Mouse (Mus musculus) kidney, embryonic 16.5 days (tissue): ENCODE measurements around the gene Gm21725. TPM values are rescaled to one million over a fixed set of nuclear protein-coding genes. Genes with fewer than 3 reads are reported as not detected.
"Not testable (repeated sequence)": the region's sequence is repeated elsewhere in the genome, so short reads cannot be mapped to it uniquely, and the experiment has no call there.

ENCODE experiments used
- ATAC-seq: fragments of 200-750 bp; cut with Nextera tagmentation; 2 replicates; pipeline ENCODE4 v1.8.0; 2017; ENCODE audit warnings: moderate TSS enrichment; ENCODE audit not compliant: low FRiP score, low TSS enrichment
- H3K27ac ChIP-seq: fragments of 300-500 bp; sonication (generic); 2 replicates; pipeline ENCODE4 v1.5.1; 2014; ENCODE audit warnings: low read length
- H3K27me3 ChIP-seq: fragments of 300-500 bp; sonication (generic); 2 replicates; pipeline ENCODE4 v1.6.1; 2014; ENCODE audit warnings: low read length, control low read depth, mixed read lengths; ENCODE audit not compliant: insufficient read depth
- H3K36me3 ChIP-seq: fragments of 300-500 bp; sonication (generic); 2 replicates; pipeline ENCODE4 v1.6.1; 2014; ENCODE audit warnings: low read length, control low read depth, mixed read lengths; ENCODE audit not compliant: insufficient read depth
- H3K4me1 ChIP-seq: fragments of 300-500 bp; sonication (generic); 2 replicates; pipeline ENCODE4 v1.6.1; 2014; ENCODE audit warnings: low read length, control low read depth, mixed read lengths; ENCODE audit not compliant: insufficient read depth
- H3K4me2 ChIP-seq: fragments of 300-500 bp; sonication (generic); replicated peaks from 2 replicates; pipeline ENCODE4 v1.6.1; 2014; ENCODE audit warnings: low read depth, low read length
- H3K4me3 ChIP-seq: fragments of 300-500 bp; sonication (generic); 2 replicates; pipeline ENCODE4 v1.5.1; 2014; ENCODE audit warnings: mild to moderate bottlenecking, low read length
- H3K9ac ChIP-seq: fragments of 300-500 bp; sonication (generic); replicated peaks from 2 replicates; pipeline ENCODE4 v1.6.1; 2014; ENCODE audit warnings: low read length
- H3K9me3 ChIP-seq: fragments of 300-500 bp; sonication (generic); 2 replicates; pipeline ENCODE4 v1.6.1; 2016; ENCODE audit warnings: low read length, control low read depth
- WGBS: fragments of 180-500 bp; shearing (Covaris S2); extraction: QIAGEN DNeasy Blood & Tissue Kit; methylation state at CpG from one replicate; pipeline ENCODE4 v1.1.7; 2014; 5-methylcytosine and 5-hydroxymethylcytosine counted together
- polyA plus RNA-seq: library from polyadenylated mRNA; unstranded; fragments of >200 nt; fragmentation: Nextera tagmentation; extraction: Ambion mirVana; gene quantifications from 2 replicates; pipeline ENCODE4 v1.2.1, GENCODE M21; 2015

Gene Gm21725
- not detected in 2 replicates for polyA plus RNA-seq

DNA sequence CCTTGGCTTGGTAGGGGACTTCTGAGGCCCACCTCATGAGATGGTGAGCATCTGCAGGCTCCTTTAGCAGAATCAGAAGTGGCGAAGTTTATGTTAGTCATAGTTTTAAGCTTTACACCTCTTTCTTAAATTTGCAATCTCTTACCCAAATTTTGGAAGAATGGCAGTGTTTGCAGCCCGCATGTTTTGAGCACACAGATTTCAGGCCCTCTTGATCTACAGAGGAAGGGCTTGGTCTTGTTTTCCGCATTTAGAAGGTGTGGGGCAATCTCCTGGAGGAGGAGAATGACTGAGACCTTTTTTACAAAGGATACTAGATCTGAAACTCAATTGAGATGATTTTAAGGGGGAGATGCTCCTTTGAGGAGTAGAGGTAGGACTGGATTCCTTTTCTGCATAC lies at the start of gene Gm21725:
Gene Gm21725, minus strand, starts transcription at position 101 of the 400 bp plus-strand sequence.
- H3K9ac ChIP-seq, ATAC-seq, H3K36me3 ChIP-seq, H3K27ac ChIP-seq, H3K9me3 ChIP-seq, H3K27me3 ChIP-seq, H3K4me2 ChIP-seq, H3K4me1 ChIP-seq, H3K4me3 ChIP-seq: not testable (repeated sequence)
- WGBS = no CpG with 5 or more reads among the region's 3 CpGs

Other genes with a start within 250 kb of the Gm21725 start
- gene Gm21891, start 215.6 kb downstream of the Gm21725 start, polyA plus RNA-seq = not detected in 2 replicates
- not detected in 2 replicates for gene Gm21425, start 187.1 kb downstream of the Gm21725 start, polyA plus RNA-seq
- gene Gm21828, start 125.1 kb downstream of the Gm21725 start, polyA plus RNA-seq = not detected in 2 replicates
- not detected in 2 replicates for gene Gm21440, start 96.7 kb downstream of the Gm21725 start, polyA plus RNA-seq
- gene Gm21454, start 96.6 kb downstream of the Gm21725 start, polyA plus RNA-seq = not detected in 2 replicates
- not detected in 2 replicates for gene Gm21866, start 116.5 kb upstream of the Gm21725 start, polyA plus RNA-seq
- gene Gm20773, start 145.0 kb upstream of the Gm21725 start, polyA plus RNA-seq = not detected in 2 replicates